Mouse (Mus musculus) lung, postnatal 0 days (tissue): ENCODE measurements around the gene Gm49337. TPM values are rescaled to one million over a fixed set of nuclear protein-coding genes. Genes with fewer than 3 reads are reported as not detected.

ENCODE experiments used
- ATAC-seq: fragments of 200-750 bp; cut with Nextera tagmentation; 2 replicates; pipeline ENCODE4 v1.8.0; 2017; ENCODE audit warnings: moderate library complexity
- DNase-seq: peaks from one replicate; pipeline ENCODE4 v3.0.0-alpha.2; 2016; ENCODE audit warnings: low spot score
- H3K27ac ChIP-seq: fragments of 300-500 bp; sonication (generic); 2 replicates; pipeline ENCODE4 v1.5.1; 2014; ENCODE audit warnings: antibody characterized with exemption, mild to moderate bottlenecking, low read length, mixed read lengths
- H3K27me3 ChIP-seq: fragments of 300-500 bp; sonication (generic); replicated peaks from 2 replicates; pipeline ENCODE4 v1.6.1; 2014; ENCODE audit warnings: low read length, mixed read lengths; ENCODE audit not compliant: insufficient read depth
- H3K36me3 ChIP-seq: fragments of 300-500 bp; sonication (generic); 2 replicates; pipeline ENCODE4 v1.6.1; 2014; ENCODE audit warnings: low read length, mixed read lengths; ENCODE audit not compliant: insufficient read depth
- H3K4me1 ChIP-seq: fragments of 300-500 bp; sonication (generic); 2 replicates; pipeline ENCODE4 v1.6.1; 2014; ENCODE audit warnings: antibody characterized with exemption, low read depth, low read length, mixed read lengths; ENCODE audit not compliant: insufficient read depth
- H3K4me2 ChIP-seq: fragments of 300-500 bp; sonication (generic); replicated peaks from 2 replicates; pipeline ENCODE4 v1.6.1; 2014; ENCODE audit warnings: low read depth, mild to moderate bottlenecking, low read length, moderate library complexity, mixed read lengths
- H3K4me3 ChIP-seq: fragments of 300-500 bp; sonication (generic); 2 replicates; pipeline ENCODE4 v1.5.1; 2014; ENCODE audit warnings: low read depth, low read length
- H3K9ac ChIP-seq: fragments of 300-500 bp; sonication (generic); replicated peaks from 2 replicates; pipeline ENCODE4 v1.6.1; 2014; ENCODE audit warnings: low read depth, mild to moderate bottlenecking
- H3K9me3 ChIP-seq: fragments of 300-500 bp; sonication (generic); 2 replicates; pipeline ENCODE4 v1.6.1; 2016; ENCODE audit warnings: low read length, mixed read lengths
- CTCF ChIP-seq: IDR thresholded peaks from 2 replicates; pipeline ENCODE4 v1.5.1; 2016; ENCODE audit warnings: antibody characterized with exemption, mild to moderate bottlenecking
- EP300 ChIP-seq: IDR thresholded peaks from 2 replicates; pipeline ENCODE4 v1.6.1; 2016; ENCODE audit warnings: antibody characterized with exemption, mild to moderate bottlenecking, control low read depth
- WGBS: fragments of 180-500 bp; shearing (Covaris S2); extraction: QIAGEN DNeasy Blood & Tissue Kit; methylation state at CpG from one replicate; pipeline ENCODE4 v1.1.7; 2014; 5-methylcytosine and 5-hydroxymethylcytosine counted together
- polyA plus RNA-seq: library from polyadenylated mRNA; unstranded; fragments of >200 nt; fragmentation: Nextera tagmentation; extraction: Ambion mirVana; gene quantifications from 2 replicates; pipeline ENCODE4 v1.2.1, GENCODE M21; 2015

Gm49337 gene
- polyA plus RNA-seq, 1 experiment from 2014 or later = not detected

DNA sequence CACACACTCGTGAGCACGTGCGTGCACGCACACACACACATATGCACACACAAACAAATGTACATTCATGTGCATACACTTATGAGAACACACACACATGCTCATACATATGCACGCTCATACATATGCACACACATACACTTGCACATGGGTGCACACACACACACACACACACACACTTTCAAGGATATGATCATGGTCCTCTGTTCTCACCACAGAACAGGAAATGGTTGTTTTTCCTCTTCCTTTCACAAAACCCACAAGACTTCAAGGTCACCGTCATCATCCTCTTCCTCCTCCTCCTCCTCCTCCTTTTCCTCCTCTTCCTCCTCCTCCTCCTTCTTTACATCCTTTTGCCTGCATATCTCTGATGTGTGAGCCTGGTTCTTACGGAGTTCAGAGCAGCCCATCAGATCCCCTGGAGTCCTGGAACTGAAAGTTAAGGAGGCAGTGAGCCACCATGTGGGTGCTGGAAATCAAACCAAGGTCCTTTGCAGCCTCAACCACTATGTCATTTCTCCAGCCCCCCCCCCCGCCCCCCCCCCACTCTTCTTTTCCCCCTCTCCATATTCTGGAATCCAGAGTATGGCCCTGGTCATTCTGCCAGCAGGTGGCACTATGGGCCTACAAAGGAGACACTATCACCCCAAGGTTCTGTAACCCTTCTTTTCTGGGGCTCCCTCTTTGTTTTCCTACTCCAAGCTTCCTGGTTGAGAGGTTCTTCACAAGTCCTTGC, 4.4 kb upstream of the Gm49337 start:
- Histone ChIP-seq H3K9me3 (no peaks in the 10 kb centered on the region), H3K27ac (no peak overlapping the region), H3K4me2 (no peak overlapping the region), H3K36me3 (no peaks in the 10 kb centered on the region), H3K4me3 (no peak overlapping the region), H3K27me3 (no peaks in the 10 kb centered on the region), H3K9ac (no peak overlapping the region), H3K4me1 (no peaks in the 10 kb centered on the region; the same call in 1 of the 2 replicates)
- ATAC-seq = peak; percentile 56
- DNase-seq = peak; percentile 74
- WGBS = 76% methylated on average over 7 of the region's 8 CpGs
- TF ChIP-seq CTCF (peak; percentile 82), EP300 (no peak)

DNA sequence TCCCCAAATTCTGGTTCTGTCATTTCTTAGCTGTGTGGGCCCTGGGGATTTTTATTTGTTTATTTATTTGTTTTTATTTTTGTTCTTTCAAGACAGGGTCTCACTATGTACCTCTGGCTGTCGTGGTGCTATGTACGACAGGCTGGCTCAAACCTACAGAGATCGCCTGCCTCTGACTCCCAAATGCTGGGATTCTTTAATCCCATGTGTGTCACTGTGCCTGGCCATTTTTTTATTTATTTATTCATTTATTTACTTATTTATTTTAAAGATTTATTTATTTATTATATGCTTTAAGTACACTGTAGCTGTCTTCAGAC, 3.9 kb upstream of the Gm49337 start:
- no peak overlapping the region for H3K4me2 ChIP-seq
- no peak for TF ChIP-seq CTCF
- no peak for TF ChIP-seq EP300
- ATAC-seq = no peak
- H3K9me3 ChIP-seq = no peaks in the 10 kb centered on the region
- no peaks in the 10 kb centered on the region for H3K27me3 ChIP-seq
- no peak overlapping the region for H3K4me3 ChIP-seq
- no peak overlapping the region for H3K27ac ChIP-seq
- no peak for DNase-seq
- no peaks in the 10 kb centered on the region; the same call in 1 of the 2 replicates for H3K4me1 ChIP-seq
- no peaks in the 10 kb centered on the region for H3K36me3 ChIP-seq
- H3K9ac ChIP-seq = no peak overlapping the region
- 51% methylated on average over 3 of the region's 3 CpGs for WGBS

DNA sequence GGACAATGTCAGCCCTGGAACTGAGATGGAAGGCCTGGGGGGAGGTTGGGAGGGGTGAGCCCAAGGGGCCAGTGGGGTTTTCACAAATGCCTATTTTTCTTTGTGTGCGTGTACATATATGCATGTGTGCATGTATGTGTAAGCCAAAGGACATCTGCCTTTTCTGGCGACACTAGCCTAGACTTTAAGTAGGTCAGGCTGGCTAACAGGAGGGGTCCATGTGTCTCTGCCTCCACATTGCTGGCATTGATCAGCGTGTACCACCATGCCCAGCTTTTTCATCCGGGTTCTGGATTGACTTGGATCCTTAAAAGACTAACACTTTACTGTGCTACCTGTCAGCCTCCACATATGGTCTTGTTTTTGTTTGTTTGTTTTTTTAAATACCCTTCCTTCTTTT, 568 bp downstream of the Gm49337 start:
- DNase-seq (no peak), ATAC-seq (no peak)
- H3K4me2 ChIP-seq = no peak overlapping the region
- TF ChIP-seq EP300 (no peak), CTCF (no peak)
- H3K4me3 ChIP-seq = no peak overlapping the region
- no peak overlapping the region for H3K9ac ChIP-seq
- H3K27ac ChIP-seq = peak overlapping the region; percentile 95
- H3K4me1 ChIP-seq = peaks cover 10% of the 10 kb centered on the region
- H3K27me3 ChIP-seq = no peaks in the 10 kb centered on the region
- WGBS = 88% methylated on average over 4 of the region's 4 CpGs
- H3K36me3 ChIP-seq = no peaks in the 10 kb centered on the region
- no peaks in the 10 kb centered on the region for H3K9me3 ChIP-seq

DNA sequence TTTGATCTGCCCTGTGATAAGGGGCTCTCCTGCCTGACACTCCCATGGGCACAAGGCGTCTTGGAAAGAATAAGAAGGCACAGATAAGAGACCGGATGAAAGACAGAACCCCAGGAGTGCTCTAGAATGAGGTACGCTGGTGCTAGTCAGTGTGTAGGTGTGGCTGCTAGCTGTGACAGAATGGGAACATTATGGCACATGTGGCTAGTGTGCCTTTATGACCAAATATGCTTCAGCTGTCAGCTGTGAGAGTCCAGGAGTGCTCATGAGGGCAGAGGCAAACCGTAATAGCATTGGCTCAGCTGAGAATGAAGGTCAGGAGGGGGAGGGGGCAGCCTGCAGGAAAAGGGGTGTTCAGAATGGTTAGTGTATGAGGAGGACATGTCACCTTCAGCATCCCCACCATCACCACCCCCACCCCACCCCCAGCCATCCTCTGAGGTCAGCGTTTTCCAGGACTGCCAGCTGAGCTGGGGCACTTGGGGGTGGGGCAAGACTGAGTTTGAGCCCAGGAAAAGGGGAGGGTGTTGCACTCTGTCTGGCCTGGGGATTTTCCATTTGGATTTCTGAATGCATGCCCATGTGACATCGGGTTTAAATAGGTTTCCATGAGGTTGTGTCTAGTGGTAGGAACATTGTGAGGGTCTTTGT, 1.4 kb downstream of the Gm49337 start:
- WGBS = 21% methylated on average over 6 of the region's 6 CpGs
- peak overlapping the region; percentile 95 for H3K27ac ChIP-seq
- no peaks in the 10 kb centered on the region for H3K27me3 ChIP-seq
- H3K4me3 ChIP-seq = no peak overlapping the region
- H3K36me3 ChIP-seq = no peaks in the 10 kb centered on the region
- H3K4me2 ChIP-seq = no peak overlapping the region; the same call in 1 of the 2 replicates
- no peaks in the 10 kb centered on the region for H3K9me3 ChIP-seq
- ATAC-seq (peak; percentile 22), DNase-seq (peak; percentile 66)
- H3K4me1 ChIP-seq = peaks cover 10% of the 10 kb centered on the region
- TF ChIP-seq CTCF (no peak), EP300 (no peak)
- no peak overlapping the region; the same call in 1 of the 2 replicates for H3K9ac ChIP-seq

DNA sequence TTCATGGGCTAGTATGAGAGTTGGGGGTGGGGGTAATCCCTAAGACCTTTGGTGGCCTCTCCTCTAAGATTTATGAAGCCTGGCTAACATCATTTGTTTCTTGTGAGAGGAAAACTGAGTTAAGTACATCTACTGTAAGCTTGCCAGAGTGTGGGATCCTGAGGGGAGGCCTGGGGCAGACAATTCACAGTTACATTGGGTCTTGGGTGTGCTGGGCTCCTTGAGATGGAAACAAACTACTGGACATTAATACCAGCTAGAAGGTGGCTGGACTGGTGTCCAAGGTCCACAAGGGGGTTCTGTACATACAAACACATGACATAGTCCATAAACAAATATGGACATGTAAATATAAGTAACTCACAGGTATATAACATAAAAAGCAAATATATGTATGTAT, 2.0 kb downstream of the Gm49337 start:
- no peak for DNase-seq
- Histone ChIP-seq H3K4me2 (no peak overlapping the region), H3K4me3 (no peak overlapping the region), H3K27ac (peak overlapping the region; percentile 95), H3K36me3 (no peaks in the 10 kb centered on the region), H3K4me1 (peaks cover 10% of the 10 kb centered on the region), H3K9me3 (no peaks in the 10 kb centered on the region), H3K9ac (no peak overlapping the region; the same call in 1 of the 2 replicates), H3K27me3 (no peaks in the 10 kb centered on the region)
- no peak for ATAC-seq
- no peak for TF ChIP-seq EP300
- no peak for TF ChIP-seq CTCF

DNA sequence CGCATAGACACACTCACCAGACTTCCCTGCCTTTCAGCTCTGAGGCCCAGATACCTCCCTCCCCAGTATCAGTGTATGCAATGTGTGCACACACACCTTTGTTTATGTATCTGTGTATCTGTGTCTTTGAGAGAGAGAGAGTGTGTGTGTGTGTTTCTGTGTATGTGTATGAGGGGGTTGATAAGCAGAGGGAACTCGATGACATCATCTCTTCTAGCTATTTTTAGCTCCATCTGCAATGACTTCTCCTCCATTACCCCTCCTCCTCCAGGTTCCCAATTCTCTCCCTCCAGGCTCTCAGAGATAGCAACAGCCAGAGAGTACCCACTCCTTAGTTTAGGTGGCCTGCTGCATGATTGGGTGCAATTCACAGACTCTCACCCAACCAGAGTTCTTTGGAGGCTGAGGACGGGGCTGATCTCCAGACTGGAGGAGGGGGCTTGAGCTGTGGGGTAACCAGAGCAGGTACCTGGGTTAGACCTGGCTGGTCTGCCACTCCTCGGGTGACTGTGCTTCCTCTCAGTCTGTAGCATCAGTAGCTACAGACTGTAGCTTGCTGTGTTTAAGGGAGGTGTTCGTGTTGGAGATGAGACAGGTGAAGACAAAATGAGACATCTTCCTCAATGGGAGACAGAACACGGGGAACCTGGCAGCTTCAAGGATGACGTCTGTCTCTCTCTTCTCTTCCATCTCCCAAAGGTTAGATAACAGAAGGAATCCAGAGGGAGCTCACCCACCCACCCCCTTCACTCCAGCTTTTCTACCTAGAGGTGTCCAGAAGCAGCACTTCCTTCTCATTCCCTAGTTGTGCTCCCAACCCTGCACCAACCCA, 2.7 kb downstream of the Gm49337 start:
- Histone ChIP-seq H3K4me1 (peaks cover 10% of the 10 kb centered on the region), H3K9ac (0 out of 2 replicates have a peak overlapping the region, but pooled peaks have one; percentile 29), H3K9me3 (no peaks in the 10 kb centered on the region), H3K36me3 (no peaks in the 10 kb centered on the region), H3K4me2 (peak overlapping the region; percentile 56), H3K4me3 (peak overlapping the region; percentile 10; the same call in 1 of the 2 replicates), H3K27me3 (no peaks in the 10 kb centered on the region), H3K27ac (peak overlapping the region; percentile 95)
- TF ChIP-seq EP300 (no peak), CTCF (no peak)
- 33% methylated on average over 7 of the region's 7 CpGs for WGBS
- peak; percentile 85 for DNase-seq
- peak; percentile 18 for ATAC-seq
